Mouse (Mus musculus): ENCODE results near the gene Cckar.

The Cckar gene

GRCm38 (mm10) chr5:53671507-53671906, 36.0 kb downstream of the Cckar start:
- no peak for DNase-seq

- no peak for DNase-seq
These were observed 37.1 kb downstream of the Cckar start for GRCm38 (mm10) chr5:53670321-53670938.

DNA sequence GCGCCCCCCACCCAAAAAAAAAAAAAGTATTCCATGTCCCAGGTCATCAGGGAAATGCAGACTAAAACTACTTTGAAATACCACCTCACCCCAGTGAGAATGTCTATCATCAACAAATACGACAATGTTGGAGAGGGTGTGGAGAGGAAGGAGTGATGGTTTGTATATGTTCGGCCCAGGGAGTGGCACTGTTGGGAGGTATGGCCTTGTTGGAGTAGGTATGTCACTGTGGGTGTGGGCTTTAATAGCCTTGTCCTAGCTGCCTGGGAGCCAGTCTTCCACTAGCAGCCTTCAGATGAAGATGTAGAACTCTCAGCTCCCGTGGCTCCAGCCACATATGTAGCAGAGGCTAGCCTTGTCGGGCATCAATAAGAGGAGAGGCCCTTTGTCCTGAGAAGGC, 39.5 kb downstream of the Cckar start:
- DNase-seq = no peak

DNA sequence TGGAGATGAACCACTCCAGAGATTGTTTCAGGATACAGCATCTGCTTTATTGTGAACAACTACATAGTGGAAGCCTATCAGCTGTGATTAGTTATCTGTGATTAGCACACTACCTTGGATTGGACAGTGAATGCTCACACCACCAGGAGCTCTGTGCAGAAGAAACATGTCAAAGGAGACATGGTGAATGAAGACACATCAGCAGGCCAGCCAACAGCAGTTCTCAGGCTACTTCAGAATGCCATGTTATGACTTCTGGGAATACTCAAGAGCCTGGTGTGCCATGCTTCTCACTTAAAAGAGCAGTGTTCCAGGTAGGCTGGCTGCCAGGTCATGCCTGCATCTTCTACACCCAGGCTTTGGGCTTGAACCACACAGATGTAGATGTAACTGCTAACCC, 43.8 kb downstream of the Cckar start:
- no peak for DNase-seq

DNA sequence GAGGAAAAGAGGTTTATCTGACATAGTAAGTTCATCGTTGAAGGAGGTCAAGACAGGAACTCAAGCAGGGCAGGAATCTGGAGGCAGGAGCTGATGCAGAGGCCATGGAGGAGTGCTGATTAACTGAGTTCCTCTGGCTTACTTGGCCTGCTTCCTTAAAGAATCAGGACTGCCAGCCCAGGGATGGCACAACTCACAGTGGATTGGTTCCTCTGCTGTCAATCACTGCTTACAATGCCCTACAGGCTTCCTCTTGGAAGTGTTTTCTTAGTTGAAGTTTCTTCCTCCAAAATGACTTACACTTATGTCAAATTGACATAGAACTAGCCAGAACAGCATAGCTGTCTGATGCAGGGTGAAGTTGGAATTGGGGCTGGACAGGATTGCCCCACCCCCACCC, 45.1 kb downstream of the Cckar start:
- no peak for DNase-seq

DNA sequence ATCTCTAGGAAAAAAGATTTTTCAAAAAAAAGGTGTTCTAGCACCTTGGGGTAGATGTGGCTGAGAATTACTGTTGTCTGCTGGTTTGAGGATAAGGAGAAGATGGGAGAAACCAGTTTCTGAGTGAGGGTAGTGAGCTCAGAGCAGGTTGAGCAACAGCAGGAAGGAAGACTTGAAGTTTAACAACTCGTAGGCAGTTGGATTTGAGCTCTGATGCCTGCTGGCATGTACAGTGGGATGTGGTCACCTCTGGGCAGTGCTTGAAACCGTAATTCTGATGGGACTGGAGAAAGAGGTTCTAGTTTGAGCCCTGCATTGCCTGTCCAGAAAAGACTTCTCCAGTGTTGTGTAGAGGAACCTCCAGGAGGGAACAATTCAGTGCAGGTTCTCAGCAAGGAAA, 46.0 kb downstream of the Cckar start:
- no peak for DNase-seq

DNA sequence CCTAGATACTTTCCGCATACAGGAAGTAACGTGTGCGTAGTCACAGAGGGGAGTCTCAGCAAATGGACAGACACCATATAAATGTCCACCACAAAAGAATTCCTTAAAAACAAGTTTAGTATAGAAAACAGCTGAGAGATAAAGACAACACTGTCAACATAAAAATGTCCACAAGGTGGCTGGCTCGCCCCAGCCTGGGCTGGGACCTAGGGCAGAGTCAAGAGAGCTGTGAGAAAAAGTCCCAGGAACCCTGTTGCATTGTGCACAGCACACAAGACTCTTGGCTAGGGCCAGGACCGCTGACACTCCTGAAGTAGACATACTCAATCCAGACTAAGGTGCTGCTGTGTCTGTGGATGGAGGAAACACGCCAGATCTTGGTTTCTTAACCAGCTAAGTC, 49.6 kb downstream of the Cckar start:
- no peak for DNase-seq

DNA sequence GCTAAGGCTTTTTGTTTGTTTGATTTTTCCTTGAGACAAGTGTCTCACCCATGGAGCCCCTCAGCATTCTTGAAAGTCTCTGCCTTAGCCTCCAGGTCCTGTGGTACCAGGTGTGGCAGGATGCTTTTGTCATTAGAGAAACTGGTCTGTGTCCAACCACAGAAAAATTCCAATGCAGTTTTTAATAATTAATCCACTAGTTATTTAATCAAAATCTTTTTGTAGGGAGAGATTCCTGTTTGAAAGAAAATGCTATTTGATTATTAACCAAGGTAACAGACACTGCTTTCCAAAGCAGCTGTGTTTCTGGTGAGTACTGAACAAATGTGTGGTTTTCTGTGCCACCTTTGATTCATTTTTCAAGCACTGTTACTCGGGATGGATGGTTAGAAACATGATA, 50.9 kb downstream of the Cckar start:
- no peak for DNase-seq
